Mouse (Mus musculus) heart, adult 18-20 months (tissue): ENCODE measurements around the gene Gm3250. TPM values are rescaled to one million over a fixed set of nuclear protein-coding genes. Genes with fewer than 3 reads are reported as not detected.
"Not testable (repeated sequence)": the region's sequence is repeated elsewhere in the genome, so short reads cannot be mapped to it uniquely, and the experiment has no call there.

Experiments
- DNase-seq, 2 experiments: peaks; one replicate each; pipeline ENCODE4 v3.0.0; 2021 to 2022; ENCODE audit warnings: mixed read lengths in 1 of 2
- long read RNA-seq, 2 experiments: library from polyadenylated mRNA; stranded (forward); transcript quantifications; one replicate each; pipeline ENCODE4 v2.0.0; 2021
- total RNA-seq, 2 experiments: library from RNA; stranded (reverse); gene quantifications; 2 replicates each; pipeline ENCODE4 v1.2.3; 2021

Gm3250 gene
- not detected for total RNA-seq
- long read RNA-seq, experiment 1 = 0 reads
- long read RNA-seq, experiment 2 = 0 reads

DNA sequence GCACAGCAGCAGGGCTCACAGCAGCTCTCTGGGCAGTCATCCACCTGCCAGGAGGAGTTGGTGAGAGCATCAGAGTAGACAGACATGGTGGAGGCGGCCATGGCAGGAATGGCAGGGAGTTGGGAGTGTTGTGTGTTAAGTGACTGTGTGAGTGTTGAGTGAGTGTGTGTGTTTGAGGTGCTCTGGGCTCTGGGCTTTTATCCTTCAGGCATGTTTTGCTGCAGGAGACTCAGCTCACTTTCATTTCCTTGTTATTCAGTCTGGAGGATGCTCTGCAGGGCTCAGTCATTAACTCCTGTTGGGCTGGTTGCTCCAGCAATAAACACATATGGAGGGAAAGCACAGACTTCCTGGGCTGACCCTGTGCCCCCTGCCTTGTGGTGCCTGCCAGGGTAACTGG lies at the start of gene Gm3250:
Gene Gm3250, minus strand, starts transcription at position 101 of the 400 bp plus-strand sequence.
- DNase-seq = not testable (repeated sequence)

DNA sequence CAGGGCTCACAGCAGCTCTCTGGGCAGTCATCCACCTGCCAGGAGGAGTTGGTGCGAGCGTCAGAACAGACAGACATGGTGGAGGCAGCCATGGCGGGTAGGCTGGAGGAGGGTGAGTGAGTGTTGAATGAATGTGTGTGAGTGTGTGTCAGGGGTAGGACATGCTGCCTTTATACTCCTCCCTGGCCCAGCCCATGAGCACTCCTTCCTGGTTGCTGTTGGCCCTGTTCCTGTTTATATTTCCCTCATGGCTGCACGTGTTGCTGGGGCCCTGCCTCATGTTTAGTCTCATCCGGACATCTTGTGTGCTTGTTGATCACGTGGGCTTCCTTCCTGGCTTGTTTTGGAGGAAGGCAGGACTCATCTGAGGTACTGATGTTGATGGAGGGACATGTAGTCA lies 44.6 kb upstream of the Gm3250 start, which contains the start of gene Krtap10-4:
Gene Krtap10-4, minus strand, starts transcription at position 145 of the 400 bp plus-strand sequence.
- DNase-seq = no peak

DNA sequence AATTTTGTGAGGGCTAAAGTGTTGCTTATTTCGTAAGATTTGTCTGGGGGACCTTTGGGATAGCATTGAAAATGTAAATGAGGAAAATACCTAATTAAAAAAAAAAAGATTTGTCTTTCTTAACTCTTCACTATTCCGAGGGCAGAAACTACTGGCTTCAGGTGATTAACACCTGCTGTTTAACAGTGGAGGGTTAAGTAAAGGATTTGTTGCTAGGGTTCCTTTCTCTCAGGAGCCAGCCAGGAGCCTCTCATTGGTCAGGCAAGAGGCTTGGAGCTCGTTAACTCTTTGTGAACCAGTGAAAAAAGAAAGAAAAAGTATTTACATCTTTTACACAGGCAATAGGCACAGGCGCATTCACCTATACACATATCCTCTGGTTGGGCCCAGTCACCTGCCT lies 36.9 kb upstream of the Gm3250 start:
- DNase-seq = no peak

DNA sequence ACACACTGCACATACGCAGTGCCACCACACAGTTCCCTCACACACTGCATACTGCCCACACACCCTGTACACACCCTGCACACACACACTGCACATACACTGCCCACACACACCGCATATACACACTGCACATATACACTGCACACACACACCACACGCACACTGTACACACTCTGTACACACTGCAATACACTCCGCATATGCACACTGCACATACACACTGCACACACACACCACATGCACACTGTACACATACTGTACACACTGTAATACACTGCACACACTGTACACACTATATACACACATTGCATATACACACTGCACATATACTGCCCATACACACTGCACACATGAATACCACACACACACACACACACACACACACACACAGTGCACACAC lies 36.2 kb upstream of the Gm3250 start:
- no peak for DNase-seq

DNA sequence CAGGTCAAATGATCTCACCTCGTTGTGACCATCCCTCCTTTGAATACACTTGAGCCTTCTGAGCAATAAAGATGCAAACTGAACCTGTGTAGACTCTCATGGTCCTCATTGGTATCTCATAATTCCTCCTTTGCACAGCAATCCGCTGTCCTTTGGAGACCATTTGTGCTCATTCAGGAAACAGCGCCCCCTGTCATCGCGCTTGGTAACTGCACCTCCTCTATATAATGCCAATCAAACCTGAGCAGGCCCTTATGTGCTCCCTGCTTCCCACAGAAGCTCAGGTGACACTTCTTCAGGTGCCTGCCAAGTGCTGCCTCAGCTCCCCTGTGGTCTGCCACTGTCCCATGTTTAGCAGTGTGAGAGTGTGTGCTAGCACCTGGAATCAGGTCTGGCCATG lies 33.2 kb upstream of the Gm3250 start:
- peak in 1 of 2 experiments; percentile 31 for DNase-seq

DNA sequence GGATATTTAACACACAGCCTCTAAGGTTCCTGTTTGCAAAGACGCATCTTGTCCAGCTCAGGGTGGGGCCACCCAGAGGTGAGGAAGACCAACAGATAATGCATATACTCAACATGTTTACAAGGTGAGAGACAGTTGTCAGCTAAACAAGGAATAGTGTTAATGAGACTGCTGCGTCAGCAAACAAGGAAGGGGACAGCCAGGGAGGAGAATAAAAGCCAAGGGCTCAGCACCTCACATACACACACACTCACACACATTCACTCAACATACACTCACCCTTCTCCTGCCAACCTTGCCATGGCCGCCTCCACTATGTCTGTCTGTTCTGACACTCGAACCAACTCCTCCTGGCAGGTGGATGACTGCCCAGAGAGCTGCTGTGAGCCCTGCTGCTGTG lies 32.0 kb upstream of the Gm3250 start, which contains the start of gene Gm2696:
Gene Gm2696, plus strand, starts transcription at position 301 of the 400 bp plus-strand sequence.
- DNase-seq = no peak

DNA sequence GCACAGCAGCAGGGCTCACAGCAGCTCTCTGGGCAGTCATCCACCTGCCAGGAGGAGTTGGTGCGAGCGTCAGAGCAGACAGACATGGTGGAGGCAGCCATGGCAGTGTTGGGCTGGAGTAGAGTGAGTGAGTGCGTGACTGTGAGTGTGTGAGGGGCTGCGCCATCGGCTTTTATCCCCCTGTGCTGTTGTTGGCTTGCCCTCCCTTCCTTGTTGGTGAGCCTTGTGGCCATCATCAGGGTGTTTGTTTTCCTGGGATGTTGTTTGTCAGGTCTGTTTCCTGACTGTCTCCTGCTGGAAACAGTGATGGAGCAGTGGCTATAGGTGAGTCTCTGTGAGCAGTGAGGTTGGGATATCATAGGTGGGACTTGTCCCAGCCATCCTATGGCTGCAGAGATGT lies 29.4 kb upstream of the Gm3250 start, which contains the start of gene Gm9507:
Gene Gm9507, minus strand, starts transcription at position 101 of the 400 bp plus-strand sequence.
- DNase-seq = no peak

DNA sequence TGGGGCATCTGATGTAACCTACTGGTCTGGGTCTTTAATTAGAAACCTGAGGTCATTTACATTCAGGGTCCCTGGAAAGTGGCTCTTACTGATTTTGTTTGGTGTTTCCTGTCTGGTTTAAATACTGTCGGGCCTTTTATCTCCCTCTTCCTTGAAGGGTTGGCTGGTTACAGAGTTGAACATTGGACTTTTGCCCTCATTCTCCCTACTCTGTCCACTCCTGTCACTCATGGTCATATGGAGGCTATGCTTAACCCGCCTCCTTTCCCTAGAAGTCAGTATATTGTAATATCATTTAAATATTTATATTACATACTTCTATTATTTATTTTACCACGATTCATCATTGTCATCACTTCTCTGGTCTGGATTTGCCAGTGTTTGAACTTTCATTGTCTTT lies 21.8 kb upstream of the Gm3250 start:
- DNase-seq = no peak

DNA sequence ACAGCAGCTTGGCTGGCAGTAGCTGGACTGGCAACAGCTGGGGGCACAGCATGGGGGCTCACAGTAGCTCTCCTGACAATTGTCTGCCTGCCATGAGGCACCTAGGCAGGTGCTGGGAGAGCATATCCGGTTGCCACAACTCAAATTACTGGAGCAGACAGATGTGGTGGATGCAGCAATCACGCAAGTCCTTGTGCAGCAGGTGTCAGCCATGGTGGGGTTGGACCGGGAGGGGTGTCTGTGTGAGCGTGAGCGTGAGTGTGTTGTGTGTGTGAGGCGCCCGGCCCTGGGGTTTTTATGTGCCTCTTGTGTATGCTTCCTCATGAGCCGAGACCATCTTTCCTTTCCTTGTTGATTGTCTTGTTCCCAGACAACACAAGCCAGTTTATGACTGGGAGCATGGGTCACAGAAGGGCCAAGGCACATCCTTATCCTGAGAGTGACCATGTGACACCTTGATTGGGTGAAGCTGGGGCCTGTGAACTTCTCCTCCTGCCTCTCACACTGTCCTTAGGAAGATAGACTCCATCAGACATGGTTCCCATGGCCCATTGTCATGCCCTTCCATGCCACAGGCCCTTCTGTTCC lies 16.7 kb upstream of the Gm3250 start, which contains the start of gene Gm19668:
Gene Gm19668, minus strand, starts transcription at position 213 of the 588 bp plus-strand sequence.
- no peak for DNase-seq

DNA sequence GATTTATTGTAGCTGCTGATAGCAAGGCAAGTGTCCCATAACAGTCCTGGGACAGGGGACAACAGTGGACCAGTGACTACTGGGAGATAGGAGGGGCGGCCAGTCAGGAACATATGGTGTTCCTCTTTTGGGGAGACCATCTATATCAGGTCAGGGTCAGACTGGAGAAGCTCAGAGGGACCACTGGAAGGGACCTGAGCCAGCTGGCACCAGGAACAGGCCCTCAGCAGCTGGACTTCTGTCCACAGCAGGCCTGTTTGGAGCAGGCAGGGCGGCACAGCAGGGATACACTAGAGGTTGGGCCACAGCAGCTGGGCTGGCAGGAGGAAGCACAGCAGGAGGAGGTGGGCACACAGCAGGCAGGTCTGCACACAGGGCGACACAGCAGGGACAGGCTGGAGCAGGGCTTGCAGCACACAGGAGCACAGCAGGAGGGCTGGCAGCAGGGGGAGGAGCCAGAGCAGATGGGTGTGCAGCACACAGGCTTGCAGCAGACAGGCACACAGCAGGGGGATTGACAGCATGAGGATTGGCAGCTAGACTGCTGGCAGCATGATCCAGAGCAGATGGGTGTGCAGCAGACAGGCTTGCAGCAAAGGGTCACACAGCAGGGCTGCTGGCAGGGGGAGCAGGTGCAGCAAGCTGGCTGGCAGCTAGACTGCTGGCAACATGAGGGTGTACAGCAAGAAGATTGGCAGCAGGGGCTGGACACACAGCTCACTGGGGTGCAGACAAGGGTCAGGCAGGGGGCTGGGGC lies 16.0 kb upstream of the Gm3250 start:
- DNase-seq = peak; percentile 6 to 7

DNA sequence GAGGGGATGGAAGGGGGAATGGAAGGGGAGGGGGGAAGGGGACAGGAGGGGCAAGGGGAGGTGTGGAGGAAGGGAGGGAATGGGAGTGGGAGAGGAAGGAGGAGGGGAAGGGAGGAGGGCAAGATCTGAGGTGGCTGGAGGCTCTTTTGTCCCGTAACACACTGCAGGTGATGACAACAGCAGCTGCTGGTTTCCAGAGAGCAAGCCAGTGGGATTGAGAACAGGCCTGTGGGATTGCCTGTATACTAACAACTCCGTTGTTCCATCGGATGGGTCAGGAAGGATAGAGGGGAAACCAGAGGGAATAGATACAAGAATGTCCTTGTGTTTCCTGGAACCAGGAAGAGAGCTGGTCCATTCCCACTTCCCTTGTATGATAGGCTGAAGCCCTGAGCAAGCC lies 15.3 kb upstream of the Gm3250 start:
- peak; percentile 11 to 24 for DNase-seq

DNA sequence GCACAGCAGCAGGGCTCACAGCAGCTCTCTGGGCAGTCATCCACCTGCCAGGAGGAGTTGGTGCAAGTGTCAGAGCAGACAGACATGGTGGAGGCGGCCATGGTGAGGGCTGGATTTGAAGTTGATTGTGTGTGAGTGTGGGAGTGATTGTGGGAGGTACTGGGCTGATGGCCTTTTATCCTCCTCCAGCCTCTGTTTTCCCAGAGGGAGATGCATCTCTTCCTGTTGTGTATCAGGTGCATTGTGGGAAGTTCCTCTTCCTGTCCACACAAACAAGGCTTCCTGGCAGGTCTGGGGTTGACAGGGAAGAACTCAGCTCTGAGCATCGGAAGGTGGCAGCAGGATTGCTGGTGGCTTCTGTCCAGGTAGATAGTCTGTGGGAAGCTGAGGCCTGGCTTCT lies 12.6 kb upstream of the Gm3250 start, which contains the start of gene Gm9639:
Gene Gm9639, minus strand, starts transcription at position 101 of the 400 bp plus-strand sequence.
- DNase-seq = no peak

DNA sequence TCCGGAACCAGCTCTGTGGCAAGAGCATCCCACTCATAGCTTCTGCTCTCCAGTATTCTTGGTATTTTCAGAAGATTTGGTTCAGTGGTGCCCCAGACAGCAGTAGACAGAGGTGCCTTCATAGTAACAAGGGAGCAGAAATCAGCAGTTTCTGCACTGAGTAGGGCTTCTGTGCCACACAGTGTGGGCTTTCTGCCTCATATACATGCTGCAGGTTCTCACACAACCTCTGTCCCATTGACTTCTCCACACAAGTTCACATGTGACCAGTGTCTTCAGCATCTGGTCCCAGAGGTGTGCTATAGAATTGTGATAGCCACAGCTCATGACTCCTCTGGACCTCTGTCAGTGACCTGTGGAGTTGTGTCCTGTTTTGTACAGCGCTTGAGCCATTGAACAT lies 6.3 kb upstream of the Gm3250 start:
- no peak for DNase-seq

DNA sequence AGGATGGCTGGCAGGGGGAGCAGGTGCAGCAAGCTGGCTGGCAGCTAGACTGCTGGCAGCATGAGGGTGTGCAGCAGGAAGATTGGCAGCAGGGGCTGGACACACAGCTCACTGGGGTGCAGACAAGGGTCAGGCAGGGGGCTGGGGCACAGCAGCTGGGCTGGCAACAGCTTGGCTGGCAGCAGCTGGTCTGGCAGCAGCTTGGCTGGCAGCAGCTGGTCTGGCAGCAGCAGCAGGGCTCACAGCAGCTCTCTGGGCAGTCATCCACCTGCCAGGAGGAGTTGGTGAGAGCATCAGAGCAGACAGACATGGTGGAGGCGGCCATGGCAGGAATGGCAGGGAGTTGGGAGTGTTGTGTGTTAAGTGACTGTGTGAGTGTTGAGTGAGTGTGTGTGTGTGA lies 5.5 kb upstream of the Gm3250 start, which contains the start of gene Gm7137:
Gene Gm7137, minus strand, starts transcription at position 325 of the 400 bp plus-strand sequence.
- DNase-seq = peak in 1 of 2 experiments; percentile 32

DNA sequence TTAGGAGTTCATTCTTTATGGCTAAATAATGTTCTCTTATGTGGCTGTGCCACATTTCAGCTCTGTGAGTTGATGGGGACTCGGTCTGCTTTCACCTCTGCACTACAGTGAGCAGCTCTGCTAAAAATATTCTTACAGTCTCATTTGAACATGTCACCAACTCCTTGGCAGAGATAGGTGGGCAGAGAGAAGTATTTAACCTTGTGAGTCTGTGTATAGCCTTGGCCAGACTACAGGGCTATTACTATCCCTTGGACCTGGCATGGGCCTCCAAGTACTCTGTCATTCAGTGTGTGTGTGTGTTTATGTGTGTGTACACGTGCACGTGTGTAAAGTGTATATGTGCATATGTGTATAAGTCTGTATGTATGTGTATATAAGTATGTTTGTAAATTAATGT lies 1.1 kb upstream of the Gm3250 start:
- DNase-seq = not testable (repeated sequence)

DNA sequence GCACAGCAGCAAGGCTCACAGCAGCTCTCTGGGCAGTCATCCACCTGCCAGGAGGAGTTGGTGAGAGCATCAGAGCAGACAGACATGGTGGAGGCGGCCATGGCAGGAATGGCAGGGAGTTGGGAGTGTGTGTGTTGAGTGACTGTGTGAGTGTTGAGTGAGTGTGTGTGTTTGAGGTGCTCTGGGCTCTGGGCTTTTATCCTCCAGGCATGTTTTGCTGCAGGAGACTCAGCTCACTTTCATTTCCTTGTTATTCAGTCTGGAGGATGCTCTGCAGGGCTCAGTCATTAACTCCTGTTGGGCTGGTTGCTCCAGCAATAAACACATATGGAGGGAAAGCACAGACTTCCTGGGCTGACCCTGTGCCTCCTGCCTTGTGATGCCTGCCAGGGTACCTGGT lies 5.5 kb downstream of the Gm3250 start, which contains the start of gene Gm7138:
Gene Gm7138, minus strand, starts transcription at position 101 of the 400 bp plus-strand sequence.
- DNase-seq = not testable (repeated sequence)

DNA sequence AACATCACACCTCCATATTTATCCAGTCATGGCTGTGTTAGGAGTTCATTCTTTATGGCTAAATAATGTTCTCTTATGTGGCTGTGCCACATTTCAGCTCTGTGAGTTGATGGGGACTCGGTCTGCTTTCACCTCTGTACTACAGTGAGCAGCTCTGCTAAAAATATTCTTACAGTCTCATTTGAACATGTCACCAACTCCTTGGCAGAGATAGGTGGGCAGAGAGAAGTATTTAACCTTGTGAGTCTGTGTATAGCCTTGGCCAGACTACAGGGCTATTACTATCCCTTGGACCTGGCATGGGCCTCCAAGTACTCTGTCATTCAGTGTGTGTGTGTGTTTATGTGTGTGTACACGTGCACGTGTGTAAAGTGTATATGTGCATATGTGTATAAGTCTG lies 10.2 kb downstream of the Gm3250 start:
- not testable (repeated sequence) for DNase-seq

DNA sequence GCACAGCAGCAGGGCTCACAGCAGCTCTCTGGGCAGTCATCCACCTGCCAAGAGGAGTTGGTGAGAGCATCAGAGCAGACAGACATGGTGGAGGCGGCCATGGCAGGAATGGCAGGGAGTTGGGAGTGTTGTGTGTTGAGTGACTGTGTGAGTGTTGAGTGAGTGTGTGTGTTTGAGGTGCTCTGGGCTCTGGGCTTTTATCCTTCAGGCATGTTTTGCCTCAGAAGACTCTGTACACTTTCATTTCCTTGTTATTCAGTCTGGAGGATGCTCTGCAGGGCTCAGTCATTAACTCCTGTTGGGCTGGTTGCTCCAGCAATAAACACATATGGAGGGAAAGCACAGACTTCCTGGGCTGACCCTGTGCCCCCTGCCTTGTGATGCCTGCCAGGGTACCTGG lies 11.1 kb downstream of the Gm3250 start, which contains the start of gene Gm3238:
Gene Gm3238, minus strand, starts transcription at position 101 of the 400 bp plus-strand sequence.
- DNase-seq = not testable (repeated sequence)

DNA sequence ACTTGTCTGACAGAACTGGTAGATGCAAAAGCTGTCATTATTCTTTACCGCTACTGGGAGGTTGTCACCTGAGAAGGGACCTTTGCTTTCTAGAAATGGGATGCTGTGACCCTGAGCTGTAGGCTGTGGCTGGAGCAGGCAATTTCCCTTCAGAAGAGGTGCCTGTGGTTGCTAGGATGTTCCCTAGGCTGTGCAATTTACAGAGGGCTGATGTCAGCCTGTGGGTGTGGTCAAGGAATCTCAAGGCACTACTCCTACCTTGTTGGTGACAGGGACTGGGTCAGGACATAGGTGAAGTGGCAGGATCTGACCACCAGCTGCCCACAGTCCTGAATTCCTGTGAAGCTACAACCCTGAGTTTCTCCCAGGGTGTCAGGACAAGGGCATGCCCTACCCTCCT lies 12.6 kb downstream of the Gm3250 start:
- DNase-seq = no peak

DNA sequence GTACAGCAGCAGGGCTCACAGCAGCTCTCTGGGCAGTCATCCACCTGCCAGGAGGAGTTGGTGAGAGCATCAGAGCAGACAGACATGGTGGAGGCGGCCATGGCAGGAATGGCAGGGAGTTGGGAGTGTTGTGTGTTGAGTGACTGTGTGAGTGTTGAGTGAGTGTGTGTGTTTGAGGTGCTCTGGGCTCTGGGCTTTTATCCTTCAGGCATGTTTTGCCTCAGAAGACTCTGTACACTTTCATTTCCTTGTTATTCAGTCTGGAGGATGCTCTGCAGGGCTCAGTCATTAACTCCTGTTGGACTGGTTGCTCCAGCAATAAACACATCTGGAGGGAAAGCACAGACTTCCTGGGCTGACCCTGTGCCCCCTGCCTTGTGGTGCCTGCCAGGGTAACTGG lies 22.8 kb downstream of the Gm3250 start, which contains the start of gene Gm3233:
Gene Gm3233, minus strand, starts transcription at position 101 of the 400 bp plus-strand sequence.
- not testable (repeated sequence) for DNase-seq

DNA sequence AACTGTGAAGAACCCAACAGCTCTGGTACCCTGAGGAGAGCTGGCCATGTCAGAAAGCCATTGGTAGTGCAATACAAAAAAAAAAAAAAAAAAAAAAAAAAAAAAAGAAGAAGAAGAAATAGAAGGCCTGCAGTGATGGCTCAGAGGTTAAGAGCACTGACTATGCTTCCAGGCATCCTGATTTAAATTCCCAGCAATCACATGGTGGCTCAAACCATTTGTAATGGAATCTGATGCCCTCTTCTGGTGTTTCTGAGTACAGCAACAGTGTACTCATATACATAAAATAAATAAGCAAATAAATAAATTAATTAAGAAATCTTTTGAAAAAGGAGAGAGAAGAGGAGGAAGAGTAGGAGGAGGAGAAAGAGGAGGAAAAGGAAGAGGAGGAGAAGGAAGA lies 28.9 kb downstream of the Gm3250 start:
- no peak for DNase-seq

DNA sequence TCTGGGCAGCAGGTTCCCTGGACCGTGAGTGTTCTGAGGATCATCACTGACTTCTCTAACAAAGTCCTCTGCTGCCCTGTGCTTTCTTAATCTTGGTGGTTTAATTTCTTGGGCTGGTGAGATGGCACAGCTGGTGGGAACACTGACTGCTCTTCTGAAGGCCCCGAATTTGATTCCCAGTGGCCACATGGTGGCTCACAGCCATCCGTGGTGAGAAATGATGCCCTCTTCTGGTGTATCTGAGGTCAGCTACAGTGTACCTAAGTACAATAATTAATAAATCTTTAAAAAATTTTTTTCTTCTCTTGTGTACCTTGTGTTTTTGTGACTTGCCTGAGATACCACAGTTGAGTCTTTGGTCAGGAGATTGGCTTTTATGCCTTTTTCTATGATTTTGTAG lies 30.0 kb downstream of the Gm3250 start:
- not testable (repeated sequence) for DNase-seq

DNA sequence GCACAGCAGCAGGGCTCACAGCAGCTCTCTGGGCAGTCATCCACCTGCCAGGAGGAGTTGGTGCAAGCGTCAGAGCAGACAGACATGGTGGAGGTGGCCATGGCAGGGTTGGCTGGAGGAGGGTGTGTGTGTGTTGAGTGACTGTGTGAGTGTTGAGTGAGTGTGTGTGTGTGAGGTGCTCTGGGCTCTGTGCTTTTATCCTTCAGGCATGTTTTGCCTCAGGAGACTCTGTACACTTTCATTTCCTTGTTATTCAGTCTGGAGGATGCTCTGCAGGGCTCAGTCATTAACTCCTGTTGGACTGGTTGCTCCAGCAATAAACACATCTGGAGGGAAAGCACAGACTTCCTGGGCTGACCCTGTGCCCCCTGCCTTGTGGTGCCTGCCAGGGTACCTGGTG lies 31.1 kb downstream of the Gm3250 start, which contains the start of gene Gm9736:
Gene Gm9736, minus strand, starts transcription at position 101 of the 400 bp plus-strand sequence.
- DNase-seq = not testable (repeated sequence)
